Mouse (Mus musculus) heart, adult 2 months (tissue): ENCODE measurements at regions not wholly inside any gene's neighbourhood (a gene's known extent, or its start where the extent isn't known, plus 50 kb on each side); places are given as distances from the start of the nearest gene placed in this dataset.

Experiments
- CTCF ChIP-seq: fragments of 200-600 bp; IDR thresholded peaks from 2 replicates; pipeline ENCODE4 v1.8.1; 2022; ENCODE audit warnings: antibody characterized with exemption, mild to moderate bottlenecking, moderate library complexity
- POLR2A ChIP-seq: fragments of 200-500 bp; IDR thresholded peaks from 2 replicates; pipeline ENCODE4 v1.6.1; 2011; ENCODE audit warnings: mild to moderate bottlenecking, low read depth, low read length, control low read depth; ENCODE audit not compliant: insufficient read depth

GRCm38 (mm10) chr12:9656324-9656723 lies 86.4 kb downstream of the Osr1 start:
- TF ChIP-seq CTCF (no peak), POLR2A (no peak)
